Mouse (Mus musculus) c-Kit-positive CD71-negative TER-119-negative erythroid progenitor cells, embryonic 14.5 days (primary cell): ENCODE data around the gene Crp.

Experiments
- DNase-seq: peaks from one replicate; pipeline ENCODE4 v3.0.0-alpha.2; 2013; ENCODE audit warnings: low read depth

Gene Crp

GRCm38 (mm10) chr1:172697844-172698243, at the start of gene Crp:
Crp (plus strand) TSS chr1:172698055.
- DNase-seq = no peak

GRCm38 (mm10) chr1:172649396-172649795, 48.5 kb upstream of the Crp start:
- DNase-seq = no peak

GRCm38 (mm10) chr1:172650519-172651287, 47.2 kb upstream of the Crp start:
- DNase-seq = no peak

- no peak for DNase-seq
These were observed 46.4 kb upstream of the Crp start for GRCm38 (mm10) chr1:172651288-172651987.

GRCm38 (mm10) chr1:172652040-172652662, 45.7 kb upstream of the Crp start:
- DNase-seq = no peak

- DNase-seq = no peak
These were observed 44.0 kb upstream of the Crp start for GRCm38 (mm10) chr1:172653900-172654299.

- no peak for DNase-seq
These were observed 40.6 kb upstream of the Crp start for GRCm38 (mm10) chr1:172657266-172657665.

- DNase-seq = no peak
These were observed 38.2 kb upstream of the Crp start for GRCm38 (mm10) chr1:172659688-172660087.

GRCm38 (mm10) chr1:172665457-172665856, 32.4 kb upstream of the Crp start:
- no peak for DNase-seq

GRCm38 (mm10) chr1:172667597-172667996, 30.3 kb upstream of the Crp start:
- DNase-seq = no peak

- no peak for DNase-seq
These were observed 27.1 kb upstream of the Crp start for GRCm38 (mm10) chr1:172670716-172671115.

- no peak for DNase-seq
These were observed 17.1 kb upstream of the Crp start for GRCm38 (mm10) chr1:172680742-172681141.

GRCm38 (mm10) chr1:172683551-172683950, 14.3 kb upstream of the Crp start:
- no peak for DNase-seq

- no peak for DNase-seq
These were observed 13.9 kb upstream of the Crp start for GRCm38 (mm10) chr1:172683957-172684356.

- no peak for DNase-seq
These were observed 12.7 kb upstream of the Crp start for GRCm38 (mm10) chr1:172685178-172685577.

GRCm38 (mm10) chr1:172697422-172697821, 433 bp upstream of the Crp start:
- DNase-seq = no peak

- DNase-seq = no peak
These were observed 3.0 kb downstream of the Crp start for GRCm38 (mm10) chr1:172700814-172701213.

- no peak for DNase-seq
These were observed 3.5 kb downstream of the Crp start for GRCm38 (mm10) chr1:172701381-172701780.

GRCm38 (mm10) chr1:172701901-172702300, 4.0 kb downstream of the Crp start:
- DNase-seq = no peak

GRCm38 (mm10) chr1:172704769-172705168, 6.9 kb downstream of the Crp start:
- DNase-seq = no peak

- DNase-seq = no peak
These were observed 8.4 kb downstream of the Crp start for GRCm38 (mm10) chr1:172706243-172706642.

GRCm38 (mm10) chr1:172709788-172710350, 12.0 kb downstream of the Crp start:
- no peak for DNase-seq

GRCm38 (mm10) chr1:172711396-172711795, 13.5 kb downstream of the Crp start:
- DNase-seq = no peak
